Mouse (Mus musculus): ENCODE data around the gene Mtfp1.

GRCm38 (mm10) chr11:4122742-4123579 lies 27.7 kb upstream of the Mtfp1 start, which contains the start of gene Sec14l2:
- TF ChIP-seq CTCF (IDR thresholded peaks at IDR 0.05) = no peak
- no peak for TF ChIP-seq POLR2A (IDR thresholded peaks at IDR 0.05; ENCODE audit: insufficient read depth, low read depth, low read length)
